Mouse (Mus musculus) midbrain, embryonic 14.5 days (tissue): ENCODE measurements around the gene Lgi4. TPM values are rescaled to one million over a fixed set of nuclear protein-coding genes. Genes with fewer than 3 reads are reported as not detected.
A peak's percentile ranks its signal among the peaks of the same experiment; 100 is the strongest.

Experiments
- ATAC-seq: fragments of 200-750 bp; cut with Nextera tagmentation; 2 replicates; pipeline ENCODE4 v1.8.0; 2017; ENCODE audit warnings: moderate number of reproducible peaks, moderate library complexity; ENCODE audit not compliant: low FRiP score, low TSS enrichment
- DNase-seq: peaks from one replicate; pipeline ENCODE4 v3.0.0-alpha.2; 2015
- H3K27ac ChIP-seq: fragments of 300-500 bp; sonication (generic); replicated peaks from 2 replicates; pipeline ENCODE4 v1.5.1; 2014; ENCODE audit warnings: mild to moderate bottlenecking, low read depth, low read length, moderate library complexity
- H3K27me3 ChIP-seq: fragments of 300-500 bp; sonication (generic); 2 replicates; pipeline ENCODE4 v1.6.1; 2014; ENCODE audit warnings: low read length, control low read depth, mixed read lengths; ENCODE audit not compliant: control insufficient read depth, insufficient read depth
- H3K36me3 ChIP-seq: fragments of 300-500 bp; sonication (generic); 2 replicates; pipeline ENCODE4 v1.6.1; 2014; ENCODE audit warnings: low read length, control low read depth; ENCODE audit not compliant: control insufficient read depth, insufficient read depth
- H3K4me1 ChIP-seq: fragments of 300-500 bp; sonication (generic); 2 replicates; pipeline ENCODE4 v1.6.1; 2014; ENCODE audit warnings: mild to moderate bottlenecking, antibody characterized with exemption, low read length, control low read depth; ENCODE audit not compliant: control insufficient read depth, insufficient read depth
- H3K4me2 ChIP-seq: fragments of 300-500 bp; sonication (generic); 2 replicates; pipeline ENCODE4 v1.6.1; 2014; ENCODE audit warnings: mild to moderate bottlenecking, low read length, moderate library complexity
- H3K4me3 ChIP-seq: fragments of 300-500 bp; sonication (generic); replicated peaks from 2 replicates; pipeline ENCODE4 v1.5.1; 2014; ENCODE audit warnings: low read depth, low read length
- H3K9ac ChIP-seq: fragments of 300-500 bp; sonication (generic); replicated peaks from 2 replicates; pipeline ENCODE4 v1.6.1; 2014; ENCODE audit warnings: mild to moderate bottlenecking, low read length, moderate library complexity
- H3K9me3 ChIP-seq: fragments of 300-500 bp; sonication (generic); 2 replicates; pipeline ENCODE4 v1.6.1; 2016; ENCODE audit warnings: low read length, control low read depth, mixed read lengths; ENCODE audit not compliant: control insufficient read depth
- WGBS: fragments of 180-500 bp; shearing (Covaris S2); extraction: QIAGEN DNeasy Blood & Tissue Kit; methylation state at CpG from one replicate; pipeline ENCODE4 v1.1.7; 2014; 5-methylcytosine and 5-hydroxymethylcytosine counted together
- polyA plus RNA-seq: library from polyadenylated mRNA; unstranded; fragments of >200 nt; fragmentation: Nextera tagmentation; extraction: Ambion mirVana; gene quantifications from 2 replicates; pipeline ENCODE4 v1.2.1, GENCODE M21; 2014

Gene Lgi4
- polyA plus RNA-seq, result 0.16 and 0.17 TPM in 2 replicates

GRCm38 (mm10) chr7:31059108-31059507, at the start of gene Lgi4:
Gene Lgi4 (plus strand): TSS chr7:31059342.
- H3K36me3 ChIP-seq, result no peaks in the 10 kb centered on the region

GRCm38 (mm10) chr7:31012971-31013370, 46.2 kb upstream of the Lgi4 start:
- Histone ChIP-seq H3K36me3 (no peaks in the 10 kb centered on the region), H3K27ac (no peak overlapping the region), H3K4me2 (no peak overlapping the region), H3K4me3 (no peak overlapping the region), H3K9me3 (no peaks in the 10 kb centered on the region), H3K27me3 (no peaks in the 10 kb centered on the region), H3K4me1 (no peaks in the 10 kb centered on the region), H3K9ac (no peak overlapping the region)
- ATAC-seq, result no peak
- DNase-seq, result no peak
- 77% methylated on average over 5 of the region's 5 CpGs for WGBS

More at GRCm38 (mm10) chr7:31059108-31059507, at the start of gene Lgi4:
- H3K27ac ChIP-seq, result no peak within 1 kb of the TSS
- H3K4me3 ChIP-seq, result no peak within 1 kb of the TSS
- DNase-seq, result peak; percentile 66
- H3K27me3 ChIP-seq, result peaks cover under 1% of the 10 kb centered on the region; the same call in 1 of the 2 replicates
- no peaks in the 10 kb centered on the region for H3K4me1 ChIP-seq
- WGBS, result 6% methylated on average over 2 of the region's 2 CpGs
- ATAC-seq, result peak; percentile 40; the same call in 1 of the 2 replicates
- H3K9ac ChIP-seq, result no peak within 1 kb of the TSS
- no peak within 1 kb of the TSS for H3K4me2 ChIP-seq
- H3K9me3 ChIP-seq, result no peaks in the 10 kb centered on the region

GRCm38 (mm10) chr7:31017104-31017901, 41.8 kb upstream of the Lgi4 start:
- Histone ChIP-seq H3K27ac (no peak overlapping the region), H3K36me3 (no peaks in the 10 kb centered on the region), H3K9me3 (no peaks in the 10 kb centered on the region), H3K4me3 (no peak overlapping the region), H3K4me1 (no peaks in the 10 kb centered on the region), H3K9ac (no peak overlapping the region), H3K4me2 (no peak overlapping the region), H3K27me3 (no peaks in the 10 kb centered on the region)
- 54% methylated on average over 10 of the region's 10 CpGs for WGBS
- ATAC-seq, result no peak
- DNase-seq, result peak; percentile 68

GRCm38 (mm10) chr7:31028609-31029008, 30.5 kb upstream of the Lgi4 start:
- Histone ChIP-seq H3K36me3 (no peaks in the 10 kb centered on the region), H3K27ac (no peak overlapping the region), H3K4me2 (no peak overlapping the region), H3K27me3 (no peaks in the 10 kb centered on the region), H3K9me3 (no peaks in the 10 kb centered on the region), H3K4me1 (no peaks in the 10 kb centered on the region), H3K9ac (no peak overlapping the region), H3K4me3 (no peak overlapping the region)
- WGBS, result 78% methylated on average over 8 of the region's 8 CpGs
- DNase-seq, result no peak
- no peak for ATAC-seq

- ATAC-seq (no peak), DNase-seq (no peak)
- no peak overlapping the region for H3K9ac ChIP-seq
- 74% methylated on average over 2 of the region's 2 CpGs for whole genome bisulfite sequencing
- H3K4me3 ChIP-seq, result no peak overlapping the region
- no peaks in the 10 kb centered on the region for H3K36me3 ChIP-seq
- no peaks in the 10 kb centered on the region for H3K27me3 ChIP-seq
- H3K4me1 ChIP-seq, result no peaks in the 10 kb centered on the region
- no peak overlapping the region for H3K27ac ChIP-seq
- H3K4me2 ChIP-seq, result no peak overlapping the region
- H3K9me3 ChIP-seq, result no peaks in the 10 kb centered on the region
Measured at GRCm38 (mm10) chr7:31030717-31031116, 28.4 kb upstream of the Lgi4 start.

- WGBS, result 81% methylated on average over 7 of the region's 7 CpGs
- Histone ChIP-seq H3K4me3 (no peak overlapping the region), H3K36me3 (no peaks in the 10 kb centered on the region), H3K4me1 (no peaks in the 10 kb centered on the region), H3K27ac (no peak overlapping the region), H3K9ac (no peak overlapping the region), H3K9me3 (no peaks in the 10 kb centered on the region), H3K4me2 (no peak overlapping the region), H3K27me3 (no peaks in the 10 kb centered on the region)
- DNase-seq (no peak), ATAC-seq (no peak)
Measured at GRCm38 (mm10) chr7:31031731-31032130, 27.4 kb upstream of the Lgi4 start.

GRCm38 (mm10) chr7:31033409-31034165, 25.6 kb upstream of the Lgi4 start:
- WGBS, result 80% methylated on average over 9 of the region's 9 CpGs

GRCm38 (mm10) chr7:31034789-31035188, 24.4 kb upstream of the Lgi4 start:
- DNase-seq (no peak), ATAC-seq (no peak)
- 61% methylated on average over 11 of the region's 11 CpGs for WGBS
- no peaks in the 10 kb centered on the region for H3K4me1 ChIP-seq
- H3K9ac ChIP-seq, result no peak overlapping the region
- H3K27ac ChIP-seq, result no peak overlapping the region
- H3K9me3 ChIP-seq, result no peaks in the 10 kb centered on the region
- no peak overlapping the region for H3K4me3 ChIP-seq
- no peaks in the 10 kb centered on the region for H3K27me3 ChIP-seq
- H3K4me2 ChIP-seq, result no peak overlapping the region
- no peaks in the 10 kb centered on the region for H3K36me3 ChIP-seq

More at GRCm38 (mm10) chr7:31033409-31034165, 25.6 kb upstream of the Lgi4 start:
- H3K36me3 ChIP-seq, result no peaks in the 10 kb centered on the region
- no peak overlapping the region for H3K4me3 ChIP-seq
- H3K4me1 ChIP-seq, result no peaks in the 10 kb centered on the region
- ATAC-seq (no peak), DNase-seq (no peak)
- no peak overlapping the region for H3K4me2 ChIP-seq
- H3K9me3 ChIP-seq, result no peaks in the 10 kb centered on the region
- H3K27ac ChIP-seq, result no peak overlapping the region
- no peak overlapping the region for H3K9ac ChIP-seq
- H3K27me3 ChIP-seq, result no peaks in the 10 kb centered on the region
